Mouse (Mus musculus): ENCODE measurements around the gene Gm13178. TPM values are rescaled to one million over a fixed set of nuclear protein-coding genes. Genes with fewer than 3 reads are reported as not detected.

Gm13178 gene
- under 1 TPM in 1 of 2 experiments, not detected in 1; 0.31 TPM for total RNA-seq (2021)
- long read RNA-seq, experiment 1, result 0 reads
- long read RNA-seq, experiment 2, result 0 reads

- no peak for DNase-seq
- intact Hi-C loops (cut with DNase I; ENCODE audit: low total_unique reads), result no loop called here
These were observed at the start of gene Gm13178 for GRCm38 (mm10) chr4:144721304-144721703. Gm13178 (minus strand) TSS chr4:144721404.

- intact Hi-C loops (cut with DNase I; ENCODE audit: low total_unique reads), result no loop called here
- DNase-seq, result peak; percentile 15
These were observed 44.5 kb upstream of the Gm13178 start for GRCm38 (mm10) chr4:144765722-144766121.

- DNase-seq, result no peak
- intact Hi-C loops (cut with DNase I; ENCODE audit: low total_unique reads), result no loop called here
These were observed 27.9 kb upstream of the Gm13178 start for GRCm38 (mm10) chr4:144749139-144749538.

DNA sequence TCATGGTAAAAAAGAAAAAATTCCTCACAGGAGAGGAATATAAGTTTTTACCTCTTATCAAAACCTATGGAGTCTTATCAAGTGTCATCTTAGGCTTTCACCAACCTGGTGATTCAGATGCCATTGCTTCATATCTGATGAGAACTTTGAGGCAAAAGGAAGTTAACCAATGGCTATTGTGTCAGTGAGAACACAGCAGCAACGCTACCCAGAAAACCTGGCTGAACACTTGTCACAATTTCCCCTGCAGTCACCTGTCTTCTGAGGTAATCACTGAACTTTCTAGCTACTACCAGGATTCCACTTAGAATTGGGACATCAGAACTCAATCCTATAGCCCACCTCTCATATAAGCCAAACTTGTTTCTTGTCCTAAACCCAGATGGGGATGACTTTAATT lies 1.5 kb downstream of the Gm13178 start:
- intact Hi-C loops (cut with DNase I; ENCODE audit: low total_unique reads), result no loop called here

GRCm38 (mm10) chr4:144718288-144718687 lies 2.9 kb downstream of the Gm13178 start:
- DNase-seq, result no peak
- intact Hi-C loops (cut with DNase I; ENCODE audit: low total_unique reads), result no loop called here

More for the DNA sequence above, 1.5 kb downstream of the Gm13178 start:
- no peak for DNase-seq

- DNase-seq, result no peak
- intact Hi-C loops (cut with DNase I; ENCODE audit: low total_unique reads), result no loop called here
These were observed 34.9 kb downstream of the Gm13178 start, which contains the start of gene Gm436 for GRCm38 (mm10) chr4:144686268-144686667. Gm436 (minus strand) TSS chr4:144686368.

Other genes with a start within 250 kb of the Gm13178 start
- not detected for gene 9430007A20Rik, start 201.6 kb downstream of the Gm13178 start, total RNA-seq (2021)
- not detected for gene Gm13124, start 156.3 kb downstream of the Gm13178 start, total RNA-seq (2021)
- not detected for gene Aadacl4, start 107.7 kb downstream of the Gm13178 start, total RNA-seq (2021)
- gene Gm436, start 35.0 kb downstream of the Gm13178 start, total RNA-seq (2021), result not detected
- gene Gm438, start 65.2 kb upstream of the Gm13178 start, total RNA-seq (2021), result not detected
- 10 to 100 TPM; 33.8 to 48.2 TPM for gene Dhrs3, start 171.4 kb upstream of the Gm13178 start, total RNA-seq (2021)

Data from gastrocnemius, postnatal 14 days (tissue).